Mouse (Mus musculus): ENCODE measurements around the gene Tex48. TPM values are rescaled to one million over a fixed set of nuclear protein-coding genes. Genes with fewer than 3 reads are reported as not detected.

Gene Tex48
- total and polyA plus RNA-seq, 3 experiments = not detected

GRCm38 (mm10) chr4:63659775-63660174 lies 37.5 kb upstream of the Tex48 start:
- H3K4me3 ChIP-seq (ENCODE audit: control insufficient read depth in 1 of 2, insufficient read depth in 1 of 2, low read depth in 2 of 2, low read length in 2 of 2) = no peak overlapping the region
- H3K4me1 ChIP-seq (ENCODE audit: control insufficient read depth in 1 of 2, insufficient read depth in 2 of 2, low read length in 2 of 2) = no peaks in the 10 kb centered on the region
- DNase-seq (ENCODE audit: low read depth, low spot score) = no peak
- H3K36me3 ChIP-seq (ENCODE audit: control insufficient read depth in 1 of 2, insufficient read depth in 2 of 2, low read length in 2 of 2) = no peaks in the 10 kb centered on the region
- H3K79me2 ChIP-seq (ENCODE audit: control insufficient read depth, insufficient read depth, low read length, poor library complexity) = no peaks in the 10 kb centered on the region
- H3K27me3 ChIP-seq (ENCODE audit: control insufficient read depth in 1 of 2, insufficient read depth in 2 of 2, low read length in 2 of 2) = no peaks in the 10 kb centered on the region
- no peak overlapping the region for H3K27ac ChIP-seq (ENCODE audit: control insufficient read depth, low read depth, low read length)
- no peaks in the 10 kb centered on the region for H3K9me3 ChIP-seq (replicated peaks; ENCODE audit: insufficient read depth, low read length)
- H3K9ac ChIP-seq (ENCODE audit: control insufficient read depth, low read depth, low read length, poor library complexity, severe bottlenecking) = no peak overlapping the region
- TF ChIP-seq TCF12 (IDR thresholded peaks at IDR 0.05; ENCODE audit: low read depth, low read length) (no peak), MAZ (IDR thresholded peaks at IDR 0.05; ENCODE audit: low read depth, low read length) (no peak), USF2 (IDR thresholded peaks at IDR 0.05; ENCODE audit: borderline replicate concordance in 1 of 2, insufficient read depth in 1 of 2, low read depth in 1 of 2, low read length in 2 of 2) (no peak), ZNF384 (IDR thresholded peaks at IDR 0.05; ENCODE audit: low read depth, low read length) (no peak), POLR2A (IDR thresholded peaks at IDR 0.05; ENCODE audit: control insufficient read depth in 1 of 2, insufficient read depth in 1 of 2, low read depth in 1 of 2, low read length in 2 of 2, poor library complexity in 1 of 2) (no peak)

DNA sequence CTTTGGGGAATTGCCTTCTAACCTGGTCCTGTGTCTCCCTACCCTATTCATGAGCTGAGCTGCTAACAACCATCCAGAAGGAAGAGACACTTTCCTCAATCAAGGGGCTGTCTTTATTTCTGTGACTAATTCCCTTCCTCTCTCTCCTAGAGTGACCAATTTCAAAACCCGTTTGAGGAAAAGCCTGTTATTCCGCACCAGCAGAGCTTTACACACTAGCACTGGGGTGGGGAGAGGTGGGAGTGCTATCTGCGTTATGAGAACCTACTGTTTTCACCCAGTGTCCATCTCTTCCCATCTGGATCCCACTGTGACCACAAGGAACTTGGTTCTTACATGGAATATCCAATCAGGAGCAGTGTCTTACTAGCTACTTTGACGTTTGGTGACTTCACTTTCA lies 36.9 kb upstream of the Tex48 start:
- H3K4me1 ChIP-seq (ENCODE audit: control insufficient read depth in 1 of 2, insufficient read depth in 2 of 2, low read length in 2 of 2) = no peaks in the 10 kb centered on the region
- no peak overlapping the region for H3K27ac ChIP-seq (ENCODE audit: control insufficient read depth, low read depth, low read length)
- no peak overlapping the region for H3K4me3 ChIP-seq (ENCODE audit: control insufficient read depth in 1 of 2, insufficient read depth in 1 of 2, low read depth in 2 of 2, low read length in 2 of 2)
- TF ChIP-seq POLR2A (IDR thresholded peaks at IDR 0.05; ENCODE audit: control insufficient read depth in 1 of 2, insufficient read depth in 1 of 2, low read depth in 1 of 2, low read length in 2 of 2, poor library complexity in 1 of 2) (no peak), MAFK (IDR thresholded peaks at IDR 0.05; ENCODE audit: borderline replicate concordance, low read depth, low read length) (no peak), ETS1 (IDR thresholded peaks at IDR 0.05; ENCODE audit: low read depth, low read length) (no peak), MYB (IDR thresholded peaks at IDR 0.05; ENCODE audit: low read depth, low read length) (no peak), MYC (IDR thresholded peaks at IDR 0.05; ENCODE audit: low read depth, low read length) (no peak), CHD1 (IDR thresholded peaks at IDR 0.05; ENCODE audit: low read depth, low read length) (no peak), USF1 (IDR thresholded peaks at IDR 0.05; ENCODE audit: low read depth, low read length) (no peak), ELF1 (IDR thresholded peaks at IDR 0.05; ENCODE audit: low read depth, low read length) (no peak), E2F4 (IDR thresholded peaks at IDR 0.05; ENCODE audit: borderline replicate concordance, low read depth, low read length) (no peak), TCF12 (IDR thresholded peaks at IDR 0.05; ENCODE audit: low read depth, low read length) (no peak), UBTF (IDR thresholded peaks at IDR 0.05; ENCODE audit: borderline replicate concordance, insufficient read depth, low read depth, low read length) (no peak), KAT2A (conservative IDR thresholded peaks at IDR 0.05; ENCODE audit: low read depth, low read length) (no peak), TAL1 (IDR thresholded peaks at IDR 0.05; ENCODE audit: low read length) (no peak), SMC3 (IDR thresholded peaks at IDR 0.05; ENCODE audit: low read depth, low read length) (no peak), SIN3A (IDR thresholded peaks at IDR 0.05; ENCODE audit: low read length) (no peak), ZKSCAN1 (IDR thresholded peaks at IDR 0.05; ENCODE audit: low read depth, low read length) (no peak), NRF1 (IDR thresholded peaks at IDR 0.05; ENCODE audit: insufficient read depth, low read depth, low read length, poor library complexity, severe bottlenecking) (no peak), GABPA (IDR thresholded peaks at IDR 0.05; ENCODE audit: low read depth, low read length) (no peak)
- no peaks in the 10 kb centered on the region for H3K36me3 ChIP-seq (ENCODE audit: control insufficient read depth in 1 of 2, insufficient read depth in 2 of 2, low read length in 2 of 2)
- no peaks in the 10 kb centered on the region for H3K9me3 ChIP-seq (replicated peaks; ENCODE audit: insufficient read depth, low read length)
- DNase-seq (ENCODE audit: low read depth, low spot score) = no peak
- no peaks in the 10 kb centered on the region for H3K79me2 ChIP-seq (ENCODE audit: control insufficient read depth, insufficient read depth, low read length, poor library complexity)
- H3K9ac ChIP-seq (ENCODE audit: control insufficient read depth, low read depth, low read length, poor library complexity, severe bottlenecking) = no peak overlapping the region
- no peaks in the 10 kb centered on the region for H3K27me3 ChIP-seq (ENCODE audit: control insufficient read depth in 1 of 2, insufficient read depth in 2 of 2, low read length in 2 of 2)

Measured in MEL (cell line).